Mouse (Mus musculus): ENCODE results near the gene Ubqln4.

GRCm38 (mm10) chr3:88573810-88574209, 20.3 kb downstream of the Ubqln4 start:
- TF ChIP-seq POLR2A (IDR thresholded peaks at IDR 0.05; ENCODE audit: borderline replicate concordance, extremely low read depth, insufficient read depth, insufficient read length, poor library complexity, severe bottlenecking) (no peak), CTCF (IDR thresholded peaks at IDR 0.05; ENCODE audit: borderline replicate concordance, extremely low read depth, insufficient read depth, insufficient read length) (no peak)

All from brain, embryonic 14.5 days (tissue).